Mouse (Mus musculus) bone marrow macrophage, adult 2 months (primary cell): ENCODE measurements around the gene Hoxa4.

Experiments used
- CTCF ChIP-seq: IDR thresholded peaks from 2 replicates; pipeline ENCODE4 v1.5.1; 2012; ENCODE audit warnings: low read depth, mild to moderate bottlenecking, low read length, moderate library complexity
- POLR2A ChIP-seq: IDR thresholded peaks from 2 replicates; pipeline ENCODE4 v1.6.1; 2012; ENCODE audit warnings: mild to moderate bottlenecking, low read depth, low read length, borderline replicate concordance

DNA sequence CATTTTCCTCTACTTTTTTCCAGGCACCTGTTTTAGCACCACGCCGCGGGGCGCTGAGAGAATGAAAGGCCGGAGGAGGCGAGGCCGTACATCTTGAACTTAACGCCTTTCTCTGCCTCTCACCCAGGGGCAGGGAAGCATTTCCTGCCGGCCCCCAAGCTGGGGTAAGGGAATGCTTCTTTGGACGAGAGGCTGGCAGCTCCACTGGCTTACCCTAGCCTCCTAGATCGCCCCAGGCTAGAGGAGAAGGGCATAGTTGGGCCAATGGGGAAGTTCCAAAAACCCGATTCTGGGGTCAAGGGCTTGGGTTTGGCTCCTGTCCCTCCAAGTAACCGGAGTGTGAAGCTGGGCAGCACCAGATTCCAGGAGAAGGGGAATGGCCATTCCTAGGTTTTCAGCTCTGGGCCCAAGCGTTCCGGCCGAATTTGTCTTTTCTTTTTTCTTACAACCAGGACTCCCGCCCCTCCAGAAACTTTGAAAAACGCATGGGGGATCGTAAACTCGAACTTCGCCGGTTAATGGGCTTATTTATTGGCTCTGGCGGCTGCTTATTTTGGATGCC is 41.5 kb upstream of the Hoxa4 start:
- TF ChIP-seq CTCF (no peak), POLR2A (no peak)
